Mouse (Mus musculus): ENCODE measurements around the gene Mboat7.

GRCm38 (mm10) chr7:3706343-3706934 is 13.1 kb upstream of the Mboat7 start:
- no peak for TF ChIP-seq POLR2A (IDR thresholded peaks at IDR 0.05; ENCODE audit: control insufficient read depth in 1 of 2, insufficient read depth in 1 of 2, low read depth in 1 of 2, low read length in 2 of 2, poor library complexity in 1 of 2)
- TF ChIP-seq CTCF (IDR thresholded peaks at IDR 0.05 in 2 of 3, conservative IDR thresholded peaks at IDR 0.05 in 1 of 3; ENCODE audit: control insufficient read depth in 1 of 3, insufficient read depth in 1 of 3, low read depth in 2 of 3, low read length in 3 of 3, poor library complexity in 1 of 3, severe bottlenecking in 1 of 3), result no peak
- no peak for TF ChIP-seq ETS1 (IDR thresholded peaks at IDR 0.05; ENCODE audit: low read depth, low read length)
- no peak for TF ChIP-seq BHLHE40 (IDR thresholded peaks at IDR 0.05; ENCODE audit: borderline replicate concordance, low read depth, low read length)
- TF ChIP-seq EP300 (IDR thresholded peaks at IDR 0.05; ENCODE audit: low read depth in 1 of 2, low read length in 2 of 2), result no peak
- TF ChIP-seq NELFE (IDR thresholded peaks at IDR 0.05; ENCODE audit: low read depth, low read length), result no peak
- TF ChIP-seq CHD1 (IDR thresholded peaks at IDR 0.05; ENCODE audit: low read depth, low read length), result peak; percentile 68; the same call in 1 of the 2 replicates

Data from MEL (cell line).